Mouse (Mus musculus) gastrocnemius, adult 2 months (tissue): ENCODE measurements around the gene Adgra1. TPM values are rescaled to one million over a fixed set of nuclear protein-coding genes. Genes with fewer than 3 reads are reported as not detected.

Source experiments
- DNase-seq: peaks from one replicate; pipeline ENCODE4 v3.0.0; 2022
- H3K27ac ChIP-seq: fragments of 200-600 bp; 2 replicates; pipeline ENCODE4 v1.8.1; 2022; ENCODE audit warnings: mild to moderate bottlenecking
- H3K4me3 ChIP-seq: fragments of 200-600 bp; 2 replicates; pipeline ENCODE4 v1.8.1; 2022; ENCODE audit warnings: mild to moderate bottlenecking, moderate library complexity
- CTCF ChIP-seq: fragments of 200-600 bp; IDR thresholded peaks from 2 replicates; pipeline ENCODE4 v1.8.1; 2022; ENCODE audit warnings: antibody characterized with exemption, mild to moderate bottlenecking, moderate library complexity
- intact Hi-C: fragments of 180-260 bp; cut with DNase I; formaldehyde crosslinking; loops from one replicate; pipeline ENCODE4 v1.15.1; 2025
- total RNA-seq, 2 experiments: library from RNA; stranded (reverse); gene quantifications; 2 replicates each; pipeline ENCODE4 v1.2.3; 2021

Adgra1 gene
- total RNA-seq, 2 experiments from 2014 or later: 0.08 TPM; not detected in 1

- peak; percentile 8; the same call in 1 of the 2 replicates for TF ChIP-seq CTCF
- H3K4me3 ChIP-seq: no peak overlapping the region
- DNase-seq: no peak
- intact Hi-C loops: no loop called here
- H3K27ac ChIP-seq: no peak overlapping the region
Measured at GRCm38 (mm10) chr7:139864253-139864652, 30.3 kb downstream of the Adgra1 start.

GRCm38 (mm10) chr7:139864871-139865270, 30.9 kb downstream of the Adgra1 start:
- H3K27ac ChIP-seq: no peak overlapping the region
- DNase-seq: no peak
- intact Hi-C loops: no loop called here
- no peak for TF ChIP-seq CTCF
- H3K4me3 ChIP-seq: no peak overlapping the region

GRCm38 (mm10) chr7:139871014-139871413, 37.0 kb downstream of the Adgra1 start:
- no peak overlapping the region for H3K27ac ChIP-seq
- no peak for TF ChIP-seq CTCF
- DNase-seq: no peak
- H3K4me3 ChIP-seq: no peak overlapping the region
- intact Hi-C loops: no loop called here

GRCm38 (mm10) chr7:139877167-139877792, 43.3 kb downstream of the Adgra1 start:
- DNase-seq: no peak
- intact Hi-C loops: no loop called here
- Histone ChIP-seq H3K4me3 (no peak overlapping the region), H3K27ac (no peak overlapping the region)
- TF ChIP-seq CTCF: peak; percentile 43; the same call in 1 of the 2 replicates

DNA sequence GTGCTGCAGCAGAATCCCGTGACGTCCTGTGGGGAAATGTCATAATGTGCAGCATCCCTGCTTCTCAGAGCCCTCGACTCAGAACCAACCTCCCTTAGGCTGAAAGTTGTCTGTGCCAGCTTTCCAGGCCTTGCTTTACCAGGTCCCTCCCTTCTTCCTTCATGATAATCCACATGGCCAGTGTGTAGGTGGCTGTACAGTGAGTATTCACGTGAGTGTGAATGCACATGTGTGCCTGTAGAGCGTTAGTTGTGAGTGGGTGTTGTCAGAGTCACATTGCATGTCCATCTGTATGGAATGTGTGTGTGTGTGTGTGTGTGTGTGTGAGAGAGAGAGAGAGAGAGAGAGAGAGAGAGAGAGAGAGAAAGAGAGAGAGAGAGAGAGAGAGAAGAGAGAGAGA, 44.1 kb downstream of the Adgra1 start:
- intact Hi-C loops: no loop called here
- Histone ChIP-seq H3K4me3 (no peak overlapping the region), H3K27ac (no peak overlapping the region)
- DNase-seq: no peak
- no peak for TF ChIP-seq CTCF

DNA sequence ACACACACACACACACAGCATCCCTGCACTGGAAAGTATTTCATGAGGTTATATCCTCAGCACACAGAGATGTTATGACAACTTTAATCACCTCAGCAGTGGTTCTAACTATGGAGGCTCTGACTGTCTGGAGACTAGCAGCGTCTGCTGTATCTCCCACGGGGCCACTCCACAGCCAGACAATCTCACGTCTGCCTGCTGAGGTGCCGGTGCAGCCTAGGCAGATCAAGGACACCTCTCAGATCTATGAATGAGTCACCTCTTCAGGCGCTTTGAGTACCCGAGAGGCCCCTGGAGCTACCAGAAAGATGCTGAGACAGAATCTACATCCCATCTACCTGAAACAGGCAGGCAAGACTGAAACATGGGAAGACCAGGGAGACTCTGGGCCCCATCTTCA, 44.6 kb downstream of the Adgra1 start:
- intact Hi-C loops: no loop called here
- no peak overlapping the region for H3K4me3 ChIP-seq
- no peak overlapping the region for H3K27ac ChIP-seq
- DNase-seq: no peak
- TF ChIP-seq CTCF: no peak

DNA sequence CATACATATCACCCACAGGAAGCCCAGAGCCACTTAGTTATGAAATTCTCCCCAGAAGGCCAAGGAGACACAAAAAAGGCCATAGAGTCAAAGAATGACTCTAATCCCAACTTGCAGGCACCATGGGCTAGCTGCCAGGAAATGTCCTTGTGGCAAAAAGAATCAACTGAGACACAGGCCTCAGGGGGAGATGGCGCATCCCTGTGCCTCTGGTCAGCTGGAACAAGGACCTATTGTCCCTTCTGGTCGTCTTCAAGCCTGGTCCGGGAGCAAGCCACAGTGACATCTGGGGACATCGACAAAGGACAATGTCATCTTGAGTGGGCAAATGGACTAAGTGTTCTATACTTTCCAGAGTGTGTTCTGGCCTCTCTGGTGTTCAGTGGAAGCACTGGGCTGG, 49.6 kb downstream of the Adgra1 start:
- no peak for TF ChIP-seq CTCF
- Histone ChIP-seq H3K27ac (no peak overlapping the region), H3K4me3 (no peak overlapping the region)
- DNase-seq: no peak
- intact Hi-C loops: no loop called here

DNA sequence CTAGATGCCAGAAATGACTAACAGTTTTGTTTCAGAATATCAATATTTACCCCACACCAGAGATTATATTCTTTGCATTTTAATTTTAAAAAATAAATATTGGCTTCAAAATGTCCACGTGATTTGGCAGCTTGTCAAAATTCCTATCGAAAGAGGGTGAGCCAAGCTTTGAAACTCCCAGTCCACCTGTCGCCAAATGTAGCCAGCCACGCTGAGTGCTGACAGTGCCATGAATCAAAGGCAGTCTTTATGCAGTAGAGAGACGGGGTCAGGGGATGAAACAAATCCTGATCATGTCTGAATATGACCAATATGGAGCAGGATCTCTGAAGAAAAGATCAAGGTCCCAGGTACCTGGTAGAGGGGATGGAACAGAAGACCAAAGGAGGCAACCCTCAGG, 57.8 kb downstream of the Adgra1 start:
- no peak for TF ChIP-seq CTCF
- intact Hi-C loops: no loop called here
- Histone ChIP-seq H3K27ac (no peak overlapping the region), H3K4me3 (no peak overlapping the region)
- DNase-seq: no peak

GRCm38 (mm10) chr7:139894655-139895557, 60.9 kb downstream of the Adgra1 start, which contains the start of gene Kndc1:
Gene Kndc1 (plus strand): TSS chr7:139894696.
- intact Hi-C loops: no loop called here
- no peak within 1 kb of the TSS for H3K27ac ChIP-seq
- DNase-seq: peak; percentile 62
- peak within 1 kb of the TSS; percentile 65 for H3K4me3 ChIP-seq
- TF ChIP-seq CTCF: no peak

DNA sequence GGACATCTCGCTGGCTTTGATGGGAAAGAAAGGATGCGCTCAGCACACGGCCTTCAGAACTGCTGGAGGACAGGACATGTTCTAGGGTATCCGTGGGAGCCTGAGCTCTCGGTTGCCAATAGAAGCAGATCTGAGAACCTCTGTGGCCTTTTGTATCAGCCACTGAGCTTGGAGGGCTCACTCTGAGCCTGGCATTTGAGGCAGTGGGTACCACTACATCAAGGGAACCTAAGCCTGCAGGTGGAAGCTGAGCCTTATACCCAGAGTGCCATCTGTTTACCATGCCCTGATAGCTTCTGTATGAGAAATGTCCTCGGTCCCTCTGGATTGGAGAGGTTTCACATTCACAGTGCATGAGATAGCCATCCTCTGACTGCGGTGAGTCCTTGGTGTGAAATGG, 62.3 kb downstream of the Adgra1 start:
- TF ChIP-seq CTCF: no peak
- intact Hi-C loops: no loop called here
- H3K4me3 ChIP-seq: no peak overlapping the region

GRCm38 (mm10) chr7:139896796-139897195, 62.8 kb downstream of the Adgra1 start:
- no peak for DNase-seq
- TF ChIP-seq CTCF: no peak
- Histone ChIP-seq H3K27ac (no peak overlapping the region), H3K4me3 (no peak overlapping the region)
- intact Hi-C loops: no loop called here

More for the DNA sequence above, 62.3 kb downstream of the Adgra1 start:
- H3K27ac ChIP-seq: no peak overlapping the region
- DNase-seq: no peak

DNA sequence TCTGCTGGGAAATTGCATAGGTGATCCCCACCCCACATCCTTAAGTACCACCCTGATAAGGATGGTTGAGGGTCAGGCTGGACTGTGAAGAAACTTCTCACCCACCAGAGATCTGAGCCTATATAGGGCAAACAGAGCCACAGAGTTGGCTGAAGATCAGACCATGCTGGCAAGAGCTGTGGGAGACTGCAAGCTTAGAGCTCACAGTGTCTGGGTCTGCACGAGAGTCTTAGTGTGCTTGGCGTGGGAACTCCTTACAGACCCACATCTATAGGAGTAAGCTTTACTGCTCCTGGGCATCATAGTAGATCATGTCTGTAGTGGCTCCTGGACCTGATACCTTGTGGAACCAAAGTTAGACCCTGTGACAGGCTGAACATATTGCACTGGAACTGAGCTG, 64.6 kb downstream of the Adgra1 start:
- intact Hi-C loops: no loop called here
- DNase-seq: no peak
- Histone ChIP-seq H3K27ac (no peak overlapping the region), H3K4me3 (no peak overlapping the region)
- TF ChIP-seq CTCF: no peak

GRCm38 (mm10) chr7:139899505-139899904, 65.5 kb downstream of the Adgra1 start:
- DNase-seq: no peak
- Histone ChIP-seq H3K4me3 (no peak overlapping the region), H3K27ac (no peak overlapping the region)
- no peak for TF ChIP-seq CTCF
- intact Hi-C loops: no loop called here
